Mouse (Mus musculus) neutrophil, adult 83 days (primary cell): Measurements from ENCODE around the gene Capn3. TPM values are rescaled to one million over a fixed set of nuclear protein-coding genes. Genes with fewer than 3 reads are reported as not detected.

ENCODE experiments used
- total RNA-seq, 2 experiments: library from RNA; stranded (reverse); gene quantifications; one replicate each; pipeline ENCODE4 v1.2.4; 2023

Capn3 gene
- under 1 TPM; 0.20 to 0.29 TPM for total RNA-seq

DNA sequence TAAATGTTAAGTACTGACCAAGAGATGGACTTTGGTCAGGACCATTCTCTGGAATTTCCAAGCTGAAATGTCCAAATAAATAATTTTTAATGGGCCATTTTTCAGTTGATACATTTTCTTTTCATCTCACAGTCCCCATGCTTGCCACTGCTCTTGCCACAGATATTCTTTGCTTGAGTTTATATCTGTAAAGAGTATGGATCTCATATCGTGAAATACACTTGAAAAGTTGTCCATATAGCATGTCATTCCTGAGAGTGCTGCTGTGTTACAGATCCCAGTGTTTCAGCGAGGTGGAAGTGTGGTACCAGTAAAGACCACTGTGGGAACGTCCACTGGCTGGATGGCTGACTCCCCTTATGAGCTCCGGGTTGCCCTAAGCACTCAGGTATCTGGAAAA, at the start of gene Capn3:
TSS of gene Capn3 (plus strand) at position 301 of the 400 bp plus-strand sequence.

Other genes with a start within 250 kb of the Capn3 start
- gene Pla2g4e, start 210.7 kb upstream of the Capn3 start, total RNA-seq: not detected
- gene Pla2g4d, start 166.8 kb upstream of the Capn3 start, total RNA-seq: not detected
- gene Pla2g4f, start 141.9 kb upstream of the Capn3 start, total RNA-seq: not detected
- gene Vps39, start 102.9 kb upstream of the Capn3 start, total RNA-seq: 10 to 100 TPM; 27.9 to 31.8 TPM
- gene Ganc, start 52.1 kb upstream of the Capn3 start, total RNA-seq: 10 to 100 TPM; 17.9 to 18.8 TPM
- gene Tmem87a, start 51.9 kb upstream of the Capn3 start, total RNA-seq: 10 to 100 TPM; 25.4 to 27.6 TPM
- 10 to 100 TPM; 66.8 to 84.1 TPM for gene Zfp106, start 107.8 kb downstream of the Capn3 start, total RNA-seq
- gene Snap23, start 111.7 kb downstream of the Capn3 start, total RNA-seq: 100 to 1,000 TPM in 1 of 2 experiments, 10 to 100 TPM in 1; 99.9 to 131 TPM
- gene Haus2, start 153.4 kb downstream of the Capn3 start, total RNA-seq: 10 to 100 TPM in 1 of 2 experiments, 1 to 10 TPM in 1; 8.8 to 11.5 TPM
- 10 to 100 TPM; 16.8 to 17.5 TPM for gene Lrrc57, start 153.5 kb downstream of the Capn3 start, total RNA-seq
- gene Stard9, start 173.1 kb downstream of the Capn3 start, total RNA-seq: 10 to 100 TPM; 12.3 to 19.2 TPM